Mouse (Mus musculus) activated CD4-positive, CD25-positive, alpha-beta regulatory T cell, adult 4 months (primary cell): Measurements from ENCODE around the gene Mrgprb4. TPM values are rescaled to one million over a fixed set of nuclear protein-coding genes. Genes with fewer than 3 reads are reported as not detected.

Experiments
- ATAC-seq: one replicate; pipeline ENCODE4 v1.8.0; 2017
- polyA plus RNA-seq, 2 experiments: library from polyadenylated mRNA; unstranded; fragments of 100-300 nt; shearing (Covaris generic); gene quantifications; one replicate each; pipeline ENCODE4 v1.2.1; 2017

Mrgprb4 gene
- polyA plus RNA-seq, result not detected

DNA sequence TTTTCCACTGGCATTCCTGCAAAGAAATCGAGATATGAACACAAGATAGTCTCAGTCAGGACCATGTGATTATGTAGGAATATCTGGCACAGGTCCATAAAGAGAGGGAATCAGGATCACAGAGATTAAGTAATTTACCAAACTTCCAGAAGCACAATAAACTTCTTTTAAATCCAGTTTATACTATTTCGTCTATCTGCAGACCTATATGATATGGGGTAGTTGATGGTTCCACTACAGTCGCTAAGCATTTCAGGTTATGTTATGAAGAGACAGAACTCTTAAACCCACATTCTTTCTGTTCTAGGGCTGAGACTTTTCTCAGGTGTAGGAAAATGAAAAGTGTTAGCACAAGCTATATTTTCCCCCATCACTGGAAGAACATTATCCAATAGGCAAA is at the start of gene Mrgprb4:
TSS of gene Mrgprb4 (minus strand) at position 101 of the 400 bp plus-strand sequence.
- no peak for ATAC-seq

DNA sequence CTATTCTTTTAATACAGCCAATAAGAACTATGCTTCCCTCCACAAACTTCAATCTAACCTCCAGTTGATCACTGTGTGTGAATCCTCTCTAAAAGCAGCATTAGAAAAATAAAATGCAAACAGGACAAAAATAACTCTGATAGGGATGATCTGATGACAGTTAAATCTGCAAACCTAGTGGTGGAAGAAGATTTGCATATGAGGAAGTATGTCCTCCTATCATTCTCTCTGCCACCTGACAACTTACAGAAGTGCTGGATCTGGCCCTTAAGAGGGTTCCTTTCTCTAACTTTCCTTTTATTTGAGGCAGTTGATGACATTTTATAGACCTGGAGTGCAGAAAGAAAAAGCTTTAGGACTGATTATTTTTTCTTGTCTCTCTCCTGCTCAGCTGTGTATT is 27.0 kb upstream of the Mrgprb4 start:
- no peak for ATAC-seq

DNA sequence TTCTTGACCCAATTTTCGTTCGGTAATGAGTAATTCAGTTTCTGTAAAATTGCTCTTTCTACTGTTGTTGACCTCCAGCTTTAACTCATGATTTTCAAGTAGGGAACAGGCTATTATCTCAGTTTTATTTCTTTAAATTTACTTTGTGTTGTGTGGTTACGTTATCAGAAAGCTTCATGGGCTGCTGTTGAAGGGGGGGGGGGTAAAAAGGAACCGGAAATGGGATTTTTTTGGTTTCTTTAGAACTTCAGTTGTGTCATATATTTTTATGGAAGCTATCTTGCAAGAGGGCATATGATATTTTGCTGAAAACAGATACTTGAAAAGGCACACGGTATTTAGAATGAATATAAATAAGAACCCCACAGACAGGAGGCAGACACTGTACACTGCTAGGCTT is 26.0 kb upstream of the Mrgprb4 start:
- ATAC-seq, result no peak

DNA sequence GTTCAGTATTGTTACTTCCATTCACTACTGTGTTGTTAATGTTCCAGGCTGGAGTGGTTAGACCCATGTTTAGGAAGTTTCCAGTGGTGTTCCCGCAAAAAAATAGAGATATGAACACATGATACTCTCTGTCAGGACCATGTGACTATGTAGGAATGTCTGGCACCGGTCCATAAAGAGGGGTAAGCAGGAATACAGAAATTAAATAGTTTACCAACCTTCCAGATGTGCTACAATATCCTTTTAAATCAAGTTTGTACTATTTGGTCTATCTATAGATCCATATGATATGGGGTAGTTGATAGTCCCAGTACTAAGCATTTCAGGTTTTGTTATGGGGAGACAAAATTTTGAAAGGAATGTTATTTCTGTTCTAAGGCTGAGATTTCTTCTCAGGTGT is 30.2 kb downstream of the Mrgprb4 start, which contains the start of gene Mrgprb5:
TSS of gene Mrgprb5 (minus strand) at position 101 of the 400 bp plus-strand sequence.
- ATAC-seq, result no peak

GRCm38 (mm10) chr7:48167471-48167870 is 31.6 kb downstream of the Mrgprb4 start:
- ATAC-seq, result no peak

Other genes with a start within 250 kb of the Mrgprb4 start
- gene Mrgpra4, start 217.2 kb downstream of the Mrgprb4 start, polyA plus RNA-seq, result not detected
- not detected for gene Mrgprx1, start 171.7 kb downstream of the Mrgprb4 start, polyA plus RNA-seq
- gene Mrgprb5, start 30.3 kb downstream of the Mrgprb4 start, polyA plus RNA-seq, result not detected
- not detected for gene Mrgprb8, start 189.2 kb upstream of the Mrgprb4 start, polyA plus RNA-seq